Mouse (Mus musculus): ENCODE data around the gene Arid1a. TPM values are rescaled to one million over a fixed set of nuclear protein-coding genes. Genes with fewer than 3 reads are reported as not detected.
"Not testable (repeated sequence)": the region's sequence is repeated elsewhere in the genome, so short reads cannot be mapped to it uniquely, and the experiment has no call there.

Arid1a gene
- total RNA-seq, 2 experiments from 2014 or later, result 81.0 to 88.3 TPM

DNA sequence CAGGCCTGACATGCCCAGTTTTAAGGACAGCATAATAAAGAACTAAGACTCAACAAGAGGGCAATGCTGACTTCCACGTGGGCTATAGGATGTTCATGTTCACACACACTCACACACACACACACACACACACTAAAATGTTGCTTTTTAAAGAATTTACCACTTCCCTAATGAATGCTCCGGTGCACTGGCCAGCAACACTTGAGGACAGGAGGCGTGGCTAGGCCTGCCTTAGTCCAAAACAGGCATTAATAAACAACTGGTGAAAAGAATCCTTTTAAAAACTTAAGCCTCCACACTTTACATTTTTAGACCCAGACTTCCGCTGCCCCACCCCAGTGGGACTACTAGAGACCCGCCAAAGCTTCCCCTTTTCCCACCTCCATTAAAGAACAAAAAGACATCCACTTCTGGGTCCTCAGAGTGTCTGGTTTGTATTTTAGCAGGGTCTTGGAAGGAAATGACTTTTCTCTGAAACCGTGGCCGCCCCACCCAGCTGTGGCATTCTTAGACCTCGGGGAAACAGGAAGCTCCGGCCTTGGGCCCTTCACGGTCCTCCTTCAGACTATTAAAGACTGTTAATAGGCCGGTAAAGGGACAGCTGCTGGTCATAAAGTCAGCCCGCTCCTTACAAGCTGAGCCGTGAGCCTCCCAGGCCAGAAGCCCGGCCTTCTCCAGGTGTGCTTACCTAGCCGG, 96.9 kb downstream of the Arid1a start:
- intact Hi-C loops (cut with DNase I), result no loop called here
- peak in 1 of 2 experiments; percentile 51 for DNase-seq (ENCODE audit: low spot score in 2 of 2)

DNA sequence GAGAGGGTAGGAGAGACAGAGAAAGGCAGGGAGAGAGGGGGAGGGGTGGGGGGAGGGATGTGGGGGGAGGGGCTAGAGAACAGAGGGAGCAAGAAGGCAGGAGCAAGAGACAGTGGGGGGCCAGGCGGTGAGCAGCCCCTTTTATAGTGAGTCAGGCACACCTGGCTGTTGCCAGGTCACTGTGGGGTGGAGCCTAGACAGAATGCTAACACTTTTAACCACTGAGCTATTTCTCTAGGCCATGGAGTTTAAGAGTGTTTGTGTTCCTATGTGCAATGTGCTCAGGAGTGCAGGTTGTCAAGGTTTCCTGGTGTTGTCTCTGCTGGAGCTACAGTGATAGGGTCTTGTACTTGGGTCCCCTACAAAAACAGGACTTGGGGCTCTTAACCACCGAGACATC, 97.8 kb downstream of the Arid1a start:
- DNase-seq (ENCODE audit: low spot score in 2 of 2), result no peak
- intact Hi-C loops (cut with DNase I), result no loop called here

DNA sequence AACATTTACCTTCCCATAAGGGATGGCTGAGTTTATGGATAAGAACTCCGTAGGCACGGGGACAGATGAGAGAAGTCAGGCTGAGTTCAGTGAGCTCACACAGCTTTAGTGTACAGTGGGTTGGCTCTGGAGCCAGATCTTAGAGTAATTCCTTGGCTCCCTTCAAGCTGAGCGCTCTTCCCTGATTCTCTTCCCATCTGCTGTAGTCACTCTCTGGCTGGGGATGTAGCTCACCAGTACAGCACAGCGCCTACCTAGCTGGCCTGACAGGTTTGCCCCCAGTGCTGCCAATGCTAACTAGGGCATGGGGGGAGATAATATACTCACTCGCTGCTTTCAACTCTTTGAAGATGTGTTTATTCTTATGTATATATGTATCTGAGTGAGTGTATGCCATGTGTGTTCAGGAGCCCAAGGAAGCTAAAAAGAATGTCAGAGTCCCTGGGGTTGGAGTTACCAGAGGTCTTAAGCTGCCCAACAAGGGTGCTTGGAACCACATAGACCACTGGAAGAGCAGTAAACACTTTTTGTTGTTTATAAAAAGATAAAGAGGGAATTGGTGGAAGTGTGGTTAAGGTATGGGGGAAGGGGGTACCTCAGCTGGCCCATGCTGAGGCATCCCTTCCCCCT, 98.6 kb downstream of the Arid1a start:
- intact Hi-C loops (cut with DNase I), result no loop called here

DNA sequence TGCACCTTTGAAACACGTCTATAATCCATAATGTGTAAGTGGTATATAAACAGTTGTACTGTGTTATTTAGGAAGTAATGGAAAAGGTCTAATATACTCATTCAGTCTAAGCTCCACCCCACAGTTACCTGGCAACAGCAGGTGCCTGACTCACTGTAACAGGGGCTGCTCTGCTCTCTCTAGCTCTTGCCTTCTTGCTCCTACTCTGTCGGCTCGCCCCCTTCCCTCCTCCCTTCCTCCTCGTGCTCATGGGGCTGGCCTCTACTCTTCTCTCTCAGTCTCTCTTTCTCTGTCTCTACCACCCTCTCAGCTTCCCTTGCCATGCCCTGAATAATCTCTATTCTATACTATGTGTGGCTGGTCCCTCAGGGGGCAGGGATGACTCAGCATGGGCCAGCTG, 99.6 kb downstream of the Arid1a start:
- DNase-seq (ENCODE audit: low spot score in 2 of 2), result no peak
- intact Hi-C loops (cut with DNase I), result no loop called here

More for the DNA sequence above, 98.6 kb downstream of the Arid1a start:
- DNase-seq (ENCODE audit: low spot score in 2 of 2), result no peak

DNA sequence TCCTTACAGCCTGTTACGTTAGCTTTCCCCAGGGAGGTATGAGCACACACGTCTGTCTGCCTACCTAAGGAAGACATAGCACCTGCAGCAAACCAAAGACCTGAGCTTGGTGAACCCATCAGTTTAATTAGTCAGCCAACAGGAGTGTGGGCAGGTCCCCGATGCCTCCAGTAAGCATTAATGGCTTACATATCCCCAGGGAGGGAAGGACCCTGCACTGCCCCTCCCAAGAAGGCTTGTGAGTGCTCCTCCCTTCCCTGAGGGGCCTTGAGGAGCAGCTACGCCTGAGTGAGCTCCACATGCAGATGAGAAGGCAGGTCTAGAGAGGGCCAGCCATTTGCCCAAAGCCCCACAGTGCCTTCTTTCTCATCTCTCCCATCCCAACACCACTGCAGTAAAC, 100.3 kb downstream of the Arid1a start:
- intact Hi-C loops (cut with DNase I), result no loop called here
- DNase-seq (ENCODE audit: low spot score in 2 of 2), result no peak

DNA sequence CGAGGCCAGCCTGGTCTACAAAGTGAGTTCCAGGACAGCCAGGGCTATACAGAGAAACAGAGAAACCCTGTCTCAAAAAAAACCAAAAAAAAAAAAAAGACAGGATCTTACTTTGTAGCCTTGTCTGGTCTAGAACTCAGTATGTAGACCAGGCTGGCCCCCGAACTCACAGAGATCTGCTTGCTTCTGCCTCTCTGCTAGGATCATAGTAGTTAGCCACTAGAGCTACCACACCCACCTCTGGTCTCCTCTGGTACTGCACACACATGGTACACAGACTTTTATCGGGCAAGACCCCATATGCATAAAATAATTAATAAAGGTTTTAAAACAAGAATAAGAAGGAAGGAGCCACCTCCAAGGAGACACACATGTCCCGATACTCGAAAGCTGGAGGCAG, 102.5 kb downstream of the Arid1a start:
- DNase-seq (ENCODE audit: low spot score in 2 of 2); intact Hi-C loops (cut with DNase I): not testable (repeated sequence)

DNA sequence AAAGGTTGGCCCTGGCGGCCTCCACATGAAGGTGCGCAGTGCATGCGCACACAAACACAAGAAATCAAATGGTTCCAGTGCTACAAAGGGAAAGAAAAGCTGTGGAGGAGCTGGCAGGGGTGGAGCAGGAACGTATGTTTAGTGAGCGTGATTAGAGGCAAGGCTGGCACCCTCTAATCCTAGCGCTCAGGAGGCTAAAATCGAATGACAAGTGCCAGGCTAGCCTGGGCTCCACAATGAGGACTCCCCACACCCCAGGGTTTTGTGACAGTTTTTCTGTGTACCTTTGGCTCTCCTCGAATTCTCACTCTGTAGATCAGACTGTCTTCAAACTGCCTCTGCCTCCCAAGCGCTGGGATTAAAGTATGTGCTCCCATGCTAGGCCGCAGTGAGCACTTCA, 103.8 kb downstream of the Arid1a start:
- intact Hi-C loops (cut with DNase I), result no loop called here
- no peak for DNase-seq (ENCODE audit: low spot score in 2 of 2)

DNA sequence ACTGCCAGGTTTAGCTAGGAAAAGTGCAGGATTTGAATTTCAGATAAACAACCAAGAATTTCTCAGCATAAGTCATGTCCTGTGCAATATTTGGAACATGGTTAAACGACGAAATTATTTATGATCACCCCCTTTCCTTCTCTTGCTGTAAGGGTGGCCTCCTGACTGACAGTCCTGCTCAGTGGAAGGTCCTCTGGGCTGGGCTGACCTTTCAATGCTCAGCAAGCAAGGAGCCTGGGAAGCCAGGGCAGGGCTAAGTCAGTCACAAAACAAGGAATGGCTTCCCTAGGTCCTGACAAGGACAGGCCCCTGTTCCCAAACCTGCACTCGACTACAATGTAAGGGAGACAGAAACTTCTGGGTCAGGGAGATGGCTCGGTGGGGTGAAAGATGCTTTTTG, 104.6 kb downstream of the Arid1a start:
- DNase-seq (ENCODE audit: low spot score in 2 of 2), result no peak
- intact Hi-C loops (cut with DNase I), result no loop called here

DNA sequence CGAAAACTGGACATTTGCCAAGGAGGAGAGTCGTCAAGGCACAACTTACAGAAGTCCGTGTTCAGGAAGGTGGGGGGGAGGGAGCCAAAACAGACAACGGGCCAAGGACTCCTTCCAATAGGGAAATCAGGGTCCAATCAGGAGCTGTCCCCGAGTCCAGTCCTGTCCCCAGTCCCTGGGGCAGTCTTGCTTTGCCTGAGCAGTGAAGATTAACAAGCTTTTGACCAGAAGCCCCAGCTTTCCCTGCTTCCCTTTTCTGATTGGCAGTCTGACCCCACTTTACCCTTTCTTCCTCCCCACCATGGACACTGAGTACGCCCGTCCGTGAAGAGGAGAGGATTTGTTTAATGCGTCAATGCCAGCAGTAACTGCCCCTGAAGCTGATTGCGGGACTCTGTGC, 105.1 kb downstream of the Arid1a start:
- DNase-seq (ENCODE audit: low spot score in 2 of 2), result no peak
- intact Hi-C loops (cut with DNase I), result no loop called here

DNA sequence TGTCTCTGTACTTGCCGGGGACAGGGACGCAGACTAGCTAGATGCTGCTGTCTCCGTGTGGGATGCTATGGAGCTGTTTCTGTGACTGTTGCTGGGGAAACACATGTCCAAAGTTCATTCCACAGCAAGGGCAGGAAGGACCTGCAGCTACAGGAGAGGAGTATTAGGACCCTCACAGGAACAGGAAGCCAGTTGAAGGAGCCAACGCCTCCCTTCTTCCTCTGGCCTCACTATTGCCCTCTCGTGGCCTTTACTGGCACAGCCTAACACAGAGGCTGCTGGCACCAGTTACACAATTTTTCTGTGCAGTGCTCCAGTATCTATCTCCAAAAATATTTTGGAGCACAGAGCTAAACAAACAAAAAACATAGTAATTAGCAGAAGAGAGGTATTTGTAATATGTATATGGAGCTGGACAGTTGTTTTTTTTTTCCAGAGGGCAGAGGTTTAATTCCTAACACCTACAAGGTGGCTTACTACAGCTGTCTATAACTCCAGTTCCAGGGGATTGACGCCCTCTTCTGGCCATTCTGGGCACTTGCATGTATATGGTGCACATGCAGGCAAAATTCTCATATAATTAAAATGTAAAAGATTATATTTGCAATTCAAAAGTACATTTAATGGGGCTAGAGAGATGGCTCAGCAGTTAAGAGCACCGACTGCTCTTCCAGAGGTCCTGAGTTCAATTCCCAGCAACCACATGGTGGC, 106.4 kb downstream of the Arid1a start, which contains the start of gene Zdhhc18:
Gene Zdhhc18, minus strand, starts transcription at position 166 of the 711 bp plus-strand sequence.
- intact Hi-C loops (cut with DNase I), result loop anchor here (1.0 kb wide), 1 partner anchor 58 kb away; no protein-coding TSS in a partner anchor
- DNase-seq (ENCODE audit: low spot score in 2 of 2), result peak; percentile 70 to 76

DNA sequence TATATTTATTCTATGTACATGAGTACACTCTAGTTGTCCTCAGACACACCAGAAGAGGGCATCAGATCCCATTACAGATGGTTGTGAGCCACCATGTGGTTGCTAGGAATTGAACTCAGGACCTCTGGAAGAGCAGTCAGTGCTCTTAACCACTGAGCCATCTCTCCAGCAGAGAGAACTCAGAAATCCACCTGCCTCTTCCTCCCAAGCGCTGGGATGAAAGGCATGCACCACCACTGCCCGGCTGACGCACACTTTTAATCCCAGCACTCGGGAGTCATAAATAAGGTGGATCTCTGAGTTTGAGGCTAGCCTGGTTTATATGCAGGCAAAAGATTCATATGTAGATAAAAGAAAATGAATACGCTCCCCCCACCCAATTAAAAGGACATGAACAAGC, 107.1 kb downstream of the Arid1a start:
- DNase-seq (ENCODE audit: low spot score in 2 of 2); intact Hi-C loops (cut with DNase I): not testable (repeated sequence)

DNA sequence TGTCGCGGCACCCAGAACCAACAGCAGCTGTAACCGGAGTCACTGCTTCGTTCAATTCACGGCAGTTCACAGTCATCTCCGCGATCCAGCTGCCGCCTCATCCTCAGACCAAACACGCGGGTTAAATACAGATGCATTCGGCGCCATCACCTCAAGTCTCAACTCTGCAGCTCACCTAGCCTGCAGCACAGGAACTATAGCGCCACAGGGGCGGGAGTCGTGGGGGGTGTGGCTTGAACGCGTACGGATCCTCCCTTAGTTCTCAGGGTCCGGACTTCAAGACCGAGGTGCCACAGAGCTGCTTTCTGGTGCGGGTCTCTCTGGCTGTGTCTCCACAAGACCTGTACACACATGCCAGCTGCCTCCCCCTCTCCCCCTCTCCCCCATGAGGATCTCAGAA, 110.9 kb downstream of the Arid1a start:
- DNase-seq (ENCODE audit: low spot score in 2 of 2), result no peak
- intact Hi-C loops (cut with DNase I), result no loop called here

DNA sequence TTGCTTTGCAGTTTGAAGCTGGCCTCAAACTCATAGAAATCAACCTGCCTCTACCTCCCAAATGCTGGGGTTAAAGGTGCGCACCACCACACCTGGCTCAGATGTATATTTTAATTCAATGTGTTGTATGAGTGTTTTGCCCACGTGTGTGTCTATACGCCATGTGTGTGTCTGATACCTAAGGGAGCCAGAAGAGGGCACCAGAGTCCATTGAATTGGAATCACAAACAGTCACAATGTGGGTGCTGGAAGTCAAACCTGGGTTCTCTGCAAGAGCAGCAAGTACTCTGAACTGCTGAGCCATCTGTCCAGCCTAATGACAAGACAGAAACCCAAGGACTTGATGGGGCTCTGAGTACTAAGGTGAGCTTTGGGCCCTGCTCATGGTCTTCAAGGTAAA, 111.4 kb downstream of the Arid1a start:
- DNase-seq (ENCODE audit: low spot score in 2 of 2), result no peak
- intact Hi-C loops (cut with DNase I), result no loop called here

DNA sequence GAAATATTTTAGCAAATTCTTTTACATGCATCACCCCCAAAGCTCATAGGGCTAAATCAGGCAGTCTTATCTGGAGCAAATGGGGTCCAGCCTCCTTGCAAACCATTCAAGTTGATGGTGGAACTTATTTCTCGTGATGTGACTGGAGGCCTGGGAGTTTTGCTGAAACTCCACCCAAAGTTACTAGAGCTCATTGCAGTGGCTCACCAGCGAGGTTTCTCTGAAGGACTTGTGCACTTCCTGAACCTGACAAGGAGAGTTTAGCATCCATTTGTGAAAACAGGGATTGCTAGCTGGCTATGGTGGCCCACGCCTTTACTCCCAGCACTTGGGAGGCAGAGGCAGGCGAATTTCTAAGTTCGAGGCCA, 122.5 kb downstream of the Arid1a start:
- intact Hi-C loops (cut with DNase I), result no loop called here
- DNase-seq (ENCODE audit: low spot score in 2 of 2), result no peak

DNA sequence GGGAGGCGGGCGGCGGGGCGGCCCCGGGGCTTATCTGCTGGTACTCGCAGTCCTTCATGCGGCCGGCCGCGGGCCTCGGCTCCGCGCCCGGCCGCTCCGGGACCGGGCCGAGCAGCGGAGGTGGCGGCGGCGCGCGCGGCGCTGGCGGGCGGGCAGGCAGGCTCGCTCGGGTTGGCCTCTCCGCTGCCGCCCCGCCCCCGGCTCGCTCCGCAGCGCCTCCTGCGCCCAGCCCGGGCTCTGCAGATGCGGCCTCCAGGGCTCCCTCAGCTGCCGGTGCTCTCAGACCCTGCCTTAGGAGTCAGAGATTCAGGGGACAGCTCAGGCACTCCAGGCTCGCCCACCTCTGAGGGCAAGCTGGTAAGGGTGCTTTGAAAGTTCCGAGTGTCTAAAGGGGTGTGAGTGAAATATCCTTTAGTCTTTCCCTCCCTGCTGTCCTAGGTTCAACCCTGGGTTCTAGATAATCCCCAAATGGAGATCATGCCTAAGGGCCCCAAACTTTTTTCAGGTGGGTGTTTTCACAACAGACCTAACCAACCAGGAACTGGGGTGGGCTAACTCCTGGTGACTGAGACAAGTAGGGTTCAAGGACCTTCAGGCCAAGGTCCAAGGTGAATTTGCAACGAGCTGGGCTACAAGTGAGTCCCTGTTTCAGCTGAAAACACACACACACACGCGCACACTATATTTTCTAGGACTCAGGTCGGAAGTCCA, 123.1 kb downstream of the Arid1a start:
- intact Hi-C loops (cut with DNase I), result no loop called here
- DNase-seq (ENCODE audit: low spot score in 2 of 2), result peak; percentile 85 to 86

DNA sequence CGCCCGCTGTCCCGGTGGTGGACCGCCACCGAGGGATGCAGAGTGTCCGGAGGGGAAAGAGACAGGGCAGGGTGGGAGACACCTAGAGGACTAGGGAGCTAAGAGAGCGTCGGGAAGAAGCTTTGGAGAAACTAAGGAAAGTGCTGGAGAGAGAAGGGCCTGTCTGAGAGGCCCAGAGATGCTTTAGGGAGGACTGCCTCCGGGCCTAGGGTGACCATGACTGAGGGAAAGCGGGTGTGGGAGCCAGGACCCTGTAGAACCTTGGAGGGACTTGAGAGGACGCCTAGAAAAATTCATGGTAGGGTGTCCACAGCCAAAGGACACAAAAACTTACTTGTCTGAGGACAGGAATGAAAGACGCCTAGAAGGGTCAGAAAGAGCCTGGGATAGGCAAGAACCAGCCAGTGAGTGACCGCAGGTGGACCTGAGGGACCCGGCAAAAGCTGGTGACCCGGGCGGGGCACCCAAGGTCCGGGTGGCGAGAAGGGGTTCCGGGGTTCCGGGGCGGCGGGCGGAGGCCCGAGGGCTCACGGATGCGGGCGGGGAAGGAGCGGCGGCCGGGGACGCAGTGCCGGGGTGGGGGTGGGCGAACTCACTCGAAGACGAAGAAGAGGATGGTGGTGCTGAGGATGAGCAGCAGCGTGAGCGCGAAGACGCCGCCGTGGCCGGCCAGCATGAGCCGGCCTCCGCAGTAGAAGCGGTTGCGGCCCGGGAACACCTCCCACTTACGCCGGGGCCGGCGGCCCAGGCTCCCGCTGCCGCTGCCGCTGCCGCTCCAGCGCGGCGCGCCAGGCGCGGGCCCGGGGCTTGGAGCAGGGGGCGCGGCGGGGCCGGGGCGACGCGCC, 123.9 kb downstream of the Arid1a start:
- DNase-seq (ENCODE audit: low spot score in 2 of 2), result peak in 1 of 2 experiments; percentile 32
- intact Hi-C loops (cut with DNase I), result no loop called here

DNA sequence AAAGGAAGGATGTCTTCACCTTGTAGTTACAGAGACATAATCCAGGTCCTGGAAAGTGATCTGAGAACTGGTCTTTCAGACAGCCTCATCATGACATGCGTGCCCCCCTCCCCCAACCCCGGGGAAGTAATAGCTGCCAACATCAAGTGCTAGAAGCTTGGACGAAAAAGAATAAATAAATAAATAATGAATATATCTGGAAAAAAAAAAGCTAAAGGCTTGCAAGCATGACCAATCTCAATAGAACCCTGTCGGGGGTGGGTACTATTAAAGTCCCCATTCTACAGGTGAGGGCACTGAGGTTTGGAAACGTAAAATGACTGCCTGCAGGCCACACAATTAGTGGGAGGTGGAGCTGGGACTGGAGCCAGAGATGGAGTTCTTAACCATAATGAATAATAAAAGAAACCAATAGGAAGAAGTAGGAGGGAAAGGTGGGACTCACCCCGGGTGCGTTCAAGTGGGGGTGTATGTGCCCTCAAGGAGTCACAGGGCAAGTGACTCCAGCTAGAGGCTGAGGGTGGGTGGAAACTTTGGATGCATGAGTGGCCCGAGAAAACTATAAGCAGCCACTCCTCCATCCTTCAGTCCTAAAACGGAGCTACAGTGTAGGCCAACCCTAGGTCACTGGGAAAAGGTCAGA, 124.7 kb downstream of the Arid1a start:
- no peak for DNase-seq (ENCODE audit: low spot score in 2 of 2)
- intact Hi-C loops (cut with DNase I), result no loop called here

DNA sequence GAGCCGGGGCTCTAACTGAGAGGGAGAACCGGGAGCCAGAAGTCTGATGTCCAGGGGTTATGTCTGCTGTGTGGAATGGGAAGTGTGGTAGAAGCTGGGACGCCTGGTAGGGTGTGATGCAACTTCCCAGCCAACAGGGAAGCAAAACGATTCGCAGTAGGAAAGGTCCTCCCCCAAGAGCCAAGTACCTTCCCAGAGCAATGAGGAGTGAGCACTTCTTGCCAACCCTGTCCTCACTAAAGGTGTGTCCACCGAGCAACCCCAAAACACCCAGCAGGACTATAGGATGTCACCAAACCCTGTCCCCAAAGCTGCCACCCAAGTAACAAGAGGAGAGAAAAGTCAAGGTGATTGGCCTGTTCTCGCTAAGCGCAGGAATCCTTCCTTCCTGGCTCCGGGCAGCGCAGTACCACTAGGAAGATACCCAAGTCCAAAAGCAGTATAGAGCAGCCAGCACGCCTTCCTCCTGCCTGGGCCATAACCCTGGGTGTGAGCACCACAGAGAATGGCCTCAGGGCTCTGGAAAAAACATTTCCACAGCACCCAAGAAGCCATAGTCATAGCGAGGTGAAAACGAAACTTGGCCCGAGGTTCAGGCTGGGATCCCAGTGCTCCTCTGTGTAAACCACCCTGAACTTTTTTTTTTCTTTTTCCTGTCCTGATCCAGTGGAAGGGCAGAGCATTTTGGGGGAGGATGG, 125.3 kb downstream of the Arid1a start:
- intact Hi-C loops (cut with DNase I), result no loop called here
- no peak for DNase-seq (ENCODE audit: low spot score in 2 of 2)
